Mouse (Mus musculus): ENCODE data around the gene Cox6b1. TPM values are rescaled to one million over a fixed set of nuclear protein-coding genes. Genes with fewer than 3 reads are reported as not detected.

Gene Cox6b1
- total and polyA plus RNA-seq, 3 experiments, result 611 to 799 TPM; not detected in 1

- no peak for DNase-seq (ENCODE audit: low read depth, low spot score)
- peaks cover 4 to 12% of the 10 kb centered on the region in 2 experiments for H3K36me3 ChIP-seq (ENCODE audit: control insufficient read depth in 1 of 2, insufficient read depth in 2 of 2, low read length in 2 of 2)
- no peak overlapping the region for H3K9ac ChIP-seq (ENCODE audit: control insufficient read depth, low read depth, low read length, poor library complexity, severe bottlenecking)
- H3K27me3 ChIP-seq (ENCODE audit: control insufficient read depth in 1 of 2, insufficient read depth in 2 of 2, low read length in 2 of 2), result no peaks in the 10 kb centered on the region
- H3K27ac ChIP-seq (ENCODE audit: control insufficient read depth, low read depth, low read length), result no peak overlapping the region
- peaks cover 3% of the 10 kb centered on the region; the same call in 1 of the 2 replicates for H3K79me2 ChIP-seq (ENCODE audit: control insufficient read depth, insufficient read depth, low read length, poor library complexity)
- peaks cover 0 to 3% of the 10 kb centered on the region in 2 experiments; a peak in 2 of 4 replicates for H3K4me1 ChIP-seq (ENCODE audit: control insufficient read depth in 1 of 2, insufficient read depth in 2 of 2, low read length in 2 of 2)
- TF ChIP-seq ZC3H11A (IDR thresholded peaks at IDR 0.05; ENCODE audit: low read depth, low read length) (no peak), GATA1 (IDR thresholded peaks at IDR 0.05; ENCODE audit: low read depth, low read length) (no peak), EP300 (IDR thresholded peaks at IDR 0.05; ENCODE audit: low read depth in 1 of 2, low read length in 2 of 2) (no peak), JUND (IDR thresholded peaks at IDR 0.05; ENCODE audit: low read depth, low read length) (no peak), TBP (IDR thresholded peaks at IDR 0.05; ENCODE audit: low read depth, low read length) (no peak), GABPA (IDR thresholded peaks at IDR 0.05; ENCODE audit: low read depth, low read length) (no peak), BHLHE40 (IDR thresholded peaks at IDR 0.05; ENCODE audit: borderline replicate concordance, low read depth, low read length) (no peak), TAL1 (IDR thresholded peaks at IDR 0.05; ENCODE audit: low read length) (no peak), MYB (IDR thresholded peaks at IDR 0.05; ENCODE audit: low read depth, low read length) (no peak), RAD21 (IDR thresholded peaks at IDR 0.05; ENCODE audit: low read depth, low read length) (no peak), ELF1 (IDR thresholded peaks at IDR 0.05; ENCODE audit: low read depth, low read length) (no peak)
- no peak overlapping the region for H3K4me3 ChIP-seq (ENCODE audit: control insufficient read depth in 1 of 2, insufficient read depth in 1 of 2, low read depth in 2 of 2, low read length in 2 of 2)
- no peaks in the 10 kb centered on the region for H3K9me3 ChIP-seq (replicated peaks; ENCODE audit: insufficient read depth, low read length)
Observed at GRCm38 (mm10) chr7:30618658-30619057, 7.3 kb downstream of the Cox6b1 start.

- no peaks in the 10 kb centered on the region for H3K79me2 ChIP-seq (ENCODE audit: control insufficient read depth, insufficient read depth, low read length, poor library complexity)
- no peaks in the 10 kb centered on the region for H3K9me3 ChIP-seq (replicated peaks; ENCODE audit: insufficient read depth, low read length)
- H3K27ac ChIP-seq (ENCODE audit: control insufficient read depth, low read depth, low read length), result peak overlapping the region; percentile 19; the same call in 1 of the 2 replicates
- no peak overlapping the region for H3K9ac ChIP-seq (ENCODE audit: control insufficient read depth, low read depth, low read length, poor library complexity, severe bottlenecking)
- peaks cover 4 to 10% of the 10 kb centered on the region in 2 experiments for H3K36me3 ChIP-seq (ENCODE audit: control insufficient read depth in 1 of 2, insufficient read depth in 2 of 2, low read length in 2 of 2)
- peaks cover 0 to 3% of the 10 kb centered on the region in 2 experiments; a peak in 2 of 4 replicates for H3K4me1 ChIP-seq (ENCODE audit: control insufficient read depth in 1 of 2, insufficient read depth in 2 of 2, low read length in 2 of 2)
- TF ChIP-seq ETS1 (IDR thresholded peaks at IDR 0.05; ENCODE audit: low read depth, low read length) (no peak), GATA1 (IDR thresholded peaks at IDR 0.05; ENCODE audit: low read depth, low read length) (peak; percentile 45; the same call in 1 of the 2 replicates), CHD1 (IDR thresholded peaks at IDR 0.05; ENCODE audit: low read depth, low read length) (no peak), MAZ (IDR thresholded peaks at IDR 0.05; ENCODE audit: low read depth, low read length) (no peak)
- H3K4me3 ChIP-seq (ENCODE audit: control insufficient read depth in 1 of 2, insufficient read depth in 1 of 2, low read depth in 2 of 2, low read length in 2 of 2), result no peak overlapping the region
- H3K27me3 ChIP-seq (ENCODE audit: control insufficient read depth in 1 of 2, insufficient read depth in 2 of 2, low read length in 2 of 2), result no peaks in the 10 kb centered on the region
- DNase-seq (ENCODE audit: low read depth, low spot score), result peak; percentile 75
Observed at GRCm38 (mm10) chr7:30615049-30615760, 10.7 kb downstream of the Cox6b1 start.
